Mouse (Mus musculus) G1E (cell line): ENCODE results near the gene Cobll1.

Experiments
- CTCF ChIP-seq: IDR thresholded peaks from 2 replicates; pipeline ENCODE4 v1.5.1; 2012; ENCODE audit warnings: low read depth, low read length, inconsistent platforms, mixed read lengths
- GATA1 ChIP-seq: IDR thresholded peaks from 2 replicates; pipeline ENCODE4 v1.6.1; 2012; ENCODE audit warnings: borderline replicate concordance, low read length, inconsistent platforms, mixed read lengths
- GATA2 ChIP-seq: IDR thresholded peaks from 2 replicates; pipeline ENCODE4 v1.6.1; 2012; ENCODE audit warnings: low read depth, low read length, inconsistent platforms, borderline replicate concordance
- POLR2AphosphoS5 ChIP-seq: IDR thresholded peaks from 2 replicates; pipeline ENCODE4 v1.6.1; 2012; ENCODE audit warnings: low read depth, low read length, inconsistent platforms; ENCODE audit not compliant: insufficient replicate concordance

DNA sequence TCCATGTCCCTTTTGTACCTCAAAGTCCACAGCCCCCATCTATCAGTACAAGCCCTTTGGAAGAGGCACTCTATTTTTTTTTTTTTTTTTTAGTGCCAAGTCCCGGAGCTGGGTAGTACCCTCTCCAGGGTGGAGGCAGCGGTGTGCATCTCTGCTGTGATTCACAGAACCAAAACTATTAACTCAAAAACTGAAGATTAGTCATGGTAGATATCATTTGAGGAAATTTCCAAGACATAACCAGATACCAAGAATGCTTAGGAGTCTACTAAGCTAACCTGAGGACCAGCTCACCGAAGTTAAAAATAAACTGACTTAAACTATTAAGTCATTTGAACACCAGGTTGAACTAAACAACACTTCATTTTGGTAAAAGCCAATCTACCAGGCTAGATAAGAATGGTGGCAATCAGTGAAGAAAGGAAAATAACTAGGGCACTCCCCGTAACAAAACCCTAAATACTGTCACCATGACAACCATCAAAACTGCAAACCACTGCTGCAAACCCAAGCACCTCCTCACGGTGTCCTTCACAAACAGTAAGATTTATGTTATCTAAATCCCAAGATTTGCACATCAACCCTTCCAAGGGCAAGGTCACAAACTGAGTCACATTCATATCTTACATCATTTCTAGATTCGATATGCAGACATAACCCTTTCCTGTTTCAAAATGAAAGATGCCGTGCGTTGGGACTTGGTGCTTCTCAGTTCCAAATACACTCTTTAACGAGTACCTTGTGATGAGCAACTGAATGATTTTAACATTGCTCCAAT is 43.8 kb downstream of the Cobll1 start:
- no peak for TF ChIP-seq POLR2AphosphoS5
- TF ChIP-seq GATA1, result no peak
- TF ChIP-seq CTCF, result no peak
- TF ChIP-seq GATA2, result no peak
